Mouse (Mus musculus) CD8-positive naive resting alpha-beta T cell, adult 2 months (primary cell): Measurements from ENCODE around the gene Jchain.

Source experiments
- DNase-seq, 2 experiments: peaks; one replicate each; pipeline ENCODE4 v3.0.0; 2022; ENCODE audit warnings: low read depth in 2 of 2, low spot score in 2 of 2

Gene Jchain

DNA sequence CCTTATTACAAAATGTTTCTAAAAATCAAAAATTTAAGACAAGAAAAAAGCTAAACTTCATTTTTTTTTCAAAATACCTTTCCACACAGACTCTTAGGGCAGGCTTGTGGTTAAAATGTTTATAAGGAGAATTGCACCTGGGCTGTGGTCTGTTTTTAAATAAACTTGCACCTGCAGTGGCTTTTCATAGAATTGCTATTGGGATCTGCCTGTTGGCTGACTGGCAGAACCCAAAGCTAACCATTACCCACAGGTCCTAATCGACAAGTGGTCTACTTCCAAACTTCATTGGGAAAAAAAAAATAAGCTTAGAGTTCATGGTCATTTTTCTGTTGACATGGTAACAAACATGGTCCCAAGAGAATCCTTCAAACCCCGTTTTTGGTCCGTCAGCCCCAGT, 7.0 kb upstream of the Jchain start:
- no peak for DNase-seq

DNA sequence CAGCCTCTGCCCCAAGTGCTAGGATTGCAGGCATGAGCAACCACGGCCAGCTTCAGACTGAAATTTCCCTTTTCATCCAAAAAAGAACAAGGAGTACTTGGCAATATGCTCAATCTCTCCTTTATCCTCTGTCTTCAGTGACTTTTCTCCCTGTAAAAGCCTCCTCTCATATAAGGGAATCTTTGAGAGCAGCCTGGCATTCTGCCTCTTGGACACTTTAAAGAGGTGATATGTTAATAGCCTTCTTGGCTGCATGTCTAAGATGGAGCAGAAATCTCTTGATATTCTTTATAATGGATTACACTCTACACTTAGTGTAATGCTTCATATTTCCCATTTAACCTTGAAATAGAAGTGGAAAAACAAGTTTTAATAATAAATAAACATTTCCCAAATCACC, 3.2 kb upstream of the Jchain start:
- no peak for DNase-seq

DNA sequence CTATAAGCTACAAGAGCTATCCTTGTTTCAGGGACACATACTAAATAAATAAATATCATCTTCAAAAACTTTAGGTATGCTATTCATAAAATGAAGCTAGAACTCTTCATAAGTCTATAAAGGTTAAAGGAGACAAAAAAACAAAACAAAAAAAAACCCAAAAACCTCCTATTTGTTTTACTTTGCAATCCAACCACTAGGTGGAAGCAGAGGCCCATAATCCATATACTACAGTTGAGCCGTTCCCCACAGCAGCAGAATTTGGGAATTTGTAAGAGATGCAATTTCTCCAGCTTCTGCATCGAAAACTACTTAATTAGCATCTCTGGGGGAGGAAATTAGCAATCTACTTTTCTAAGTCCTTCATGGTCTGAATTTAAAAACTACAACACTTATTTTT, 8.5 kb downstream of the Jchain start:
- DNase-seq: peak in 1 of 2 experiments; percentile 23

DNA sequence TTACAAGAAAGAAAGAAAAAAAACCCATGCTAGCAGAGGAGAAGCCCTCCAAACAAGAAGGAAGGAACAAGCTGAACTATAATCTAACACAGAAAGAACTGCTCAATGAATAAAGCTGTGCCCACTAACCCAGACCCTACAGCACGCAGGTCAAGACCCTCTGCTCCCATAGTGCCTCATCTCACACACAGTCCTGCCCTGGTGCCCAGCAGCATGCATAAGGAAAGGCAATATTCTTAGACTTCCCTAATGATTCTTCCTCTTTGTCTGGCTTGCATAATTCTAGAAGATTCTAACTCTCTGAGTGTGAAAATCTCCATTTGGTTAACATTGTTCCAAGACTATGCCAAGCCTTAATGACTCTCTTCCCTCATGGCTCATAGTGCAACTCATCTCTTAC, 18.7 kb downstream of the Jchain start:
- no peak for DNase-seq

DNA sequence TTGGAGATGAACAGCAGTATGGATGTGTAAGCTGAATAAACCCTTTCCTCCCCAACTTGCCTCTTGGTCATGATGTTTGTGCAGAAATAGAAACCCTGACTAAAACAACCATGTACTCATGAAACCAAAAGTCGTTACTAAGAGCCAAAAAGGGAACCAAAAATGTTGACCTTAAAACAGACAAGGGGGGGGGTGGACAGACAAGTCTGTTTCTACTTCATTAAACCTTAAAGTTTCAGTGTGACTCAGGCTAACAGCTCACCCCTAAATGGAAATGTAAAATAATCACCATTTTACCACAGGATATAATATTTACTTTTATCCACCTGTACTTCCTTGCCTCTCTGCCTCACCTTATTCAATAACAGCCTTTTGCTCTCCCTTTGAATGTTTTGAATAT, 19.1 kb downstream of the Jchain start:
- no peak for DNase-seq

DNA sequence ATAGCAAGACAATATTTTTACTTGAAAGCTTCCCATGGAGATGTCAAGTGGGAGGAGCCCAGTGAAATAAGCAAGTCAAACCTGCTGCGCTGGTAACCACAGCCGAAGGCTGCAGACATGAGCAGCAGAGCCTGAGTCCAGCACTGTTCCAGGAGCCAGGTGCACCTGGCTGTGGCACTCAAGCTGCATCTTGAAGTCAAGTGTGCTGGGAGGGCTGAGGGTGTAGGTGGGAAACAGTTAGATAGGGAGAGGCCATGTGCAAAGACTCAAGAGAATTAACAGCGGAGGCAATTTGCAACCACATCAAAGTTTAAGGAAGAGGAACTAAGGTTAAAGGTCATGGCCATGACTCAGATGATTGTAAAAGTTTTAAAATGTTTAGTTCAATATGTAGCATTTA, 27.9 kb downstream of the Jchain start:
- no peak for DNase-seq

DNA sequence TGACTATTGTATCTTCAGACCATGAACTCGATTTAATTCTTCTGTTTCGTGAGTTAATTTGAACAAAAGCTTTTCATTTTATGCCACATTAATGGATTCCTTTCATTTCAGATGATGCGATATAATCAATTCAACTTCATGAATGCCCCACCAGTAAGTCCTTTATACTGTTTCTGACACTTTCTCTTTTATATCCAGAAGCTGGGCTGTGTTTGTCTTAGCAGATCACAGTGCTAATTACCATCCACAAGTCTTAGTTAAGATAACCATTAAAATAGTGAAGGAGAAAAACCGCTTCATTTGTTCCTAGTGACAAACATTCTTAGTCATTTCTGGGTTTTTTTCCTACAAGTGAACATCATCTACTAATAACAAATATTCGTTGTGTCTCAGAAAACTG, 36.6 kb downstream of the Jchain start:
- DNase-seq: no peak

DNA sequence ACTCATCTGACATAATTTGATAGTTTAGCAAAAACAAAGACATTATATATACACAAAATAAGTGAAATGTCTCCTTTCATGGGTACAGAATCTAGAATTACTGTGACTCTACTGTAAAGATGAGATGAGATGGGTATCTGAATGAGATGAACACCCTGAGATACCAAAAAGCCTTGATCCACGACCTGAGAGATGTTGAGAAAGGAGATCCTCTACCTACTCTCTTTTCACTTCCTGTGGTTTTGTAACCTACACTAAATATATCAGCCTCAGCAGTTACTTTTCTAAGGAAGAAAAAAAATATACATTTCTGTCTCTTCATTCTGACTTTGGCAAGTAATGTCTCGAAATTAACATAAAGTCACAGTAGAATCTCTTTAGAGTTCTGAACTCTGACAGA, 38.7 kb downstream of the Jchain start:
- no peak for DNase-seq

DNA sequence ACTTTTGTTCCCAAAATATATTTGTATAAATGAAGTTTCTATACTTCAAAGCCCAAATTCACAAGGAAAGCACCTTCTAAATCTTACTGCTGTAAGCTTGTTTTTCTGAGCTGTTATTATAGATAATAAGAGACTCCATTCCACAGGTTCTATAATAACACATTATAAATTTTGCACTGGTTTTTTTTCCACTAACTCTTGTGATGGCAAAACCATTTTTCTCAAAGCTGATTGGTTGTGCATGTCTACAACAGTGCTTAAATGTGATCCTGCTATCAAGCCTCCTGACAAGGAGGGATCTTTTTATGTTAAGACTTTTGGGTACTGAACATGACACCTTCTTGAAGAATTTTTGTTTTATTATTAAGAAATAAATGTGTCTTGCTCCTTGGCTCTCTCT, 40.0 kb downstream of the Jchain start, which contains the start of gene Enam:
Gene Enam, plus strand, starts transcription at position 301 of the 400 bp plus-strand sequence.
- no peak for DNase-seq
